Mouse (Mus musculus): Measurements from ENCODE around the gene Chst5.

The Chst5 gene

GRCm38 (mm10) chr8:111929648-111930344 is 19.5 kb upstream of the Chst5 start:
- peak; percentile 31 for DNase-seq (ENCODE audit: low spot score)

- DNase-seq (ENCODE audit: low spot score) = no peak
Measured at GRCm38 (mm10) chr8:111924976-111925375, 14.7 kb upstream of the Chst5 start.

- no peak for DNase-seq (ENCODE audit: low spot score)
Measured at GRCm38 (mm10) chr8:111923383-111923804, 13.1 kb upstream of the Chst5 start.

- no peak for DNase-seq (ENCODE audit: low spot score)
Measured at GRCm38 (mm10) chr8:111920971-111921370, 10.7 kb upstream of the Chst5 start.

GRCm38 (mm10) chr8:111919663-111920062 is 9.4 kb upstream of the Chst5 start:
- DNase-seq (ENCODE audit: low spot score) = no peak

GRCm38 (mm10) chr8:111912860-111913432 is 2.7 kb upstream of the Chst5 start:
- DNase-seq (ENCODE audit: low spot score) = no peak

GRCm38 (mm10) chr8:111911572-111911971 is 1.3 kb upstream of the Chst5 start:
- DNase-seq (ENCODE audit: low spot score) = no peak

- DNase-seq (ENCODE audit: low spot score) = no peak
Measured at GRCm38 (mm10) chr8:111905500-111906121, 4.6 kb downstream of the Chst5 start.

- DNase-seq (ENCODE audit: low spot score) = no peak
Measured at GRCm38 (mm10) chr8:111902080-111902479, 8.2 kb downstream of the Chst5 start.

GRCm38 (mm10) chr8:111898586-111898985 is 11.7 kb downstream of the Chst5 start:
- no peak for DNase-seq (ENCODE audit: low spot score)

GRCm38 (mm10) chr8:111894955-111895354 is 15.3 kb downstream of the Chst5 start:
- no peak for DNase-seq (ENCODE audit: low spot score)

GRCm38 (mm10) chr8:111892615-111893014 is 17.6 kb downstream of the Chst5 start:
- no peak for DNase-seq (ENCODE audit: low spot score)

GRCm38 (mm10) chr8:111891983-111892382 is 18.3 kb downstream of the Chst5 start:
- DNase-seq (ENCODE audit: low spot score) = no peak

GRCm38 (mm10) chr8:111890911-111891303 is 19.3 kb downstream of the Chst5 start:
- no peak for DNase-seq (ENCODE audit: low spot score)

- DNase-seq (ENCODE audit: low spot score) = no peak
Measured at GRCm38 (mm10) chr8:111889931-111890910, 20.0 kb downstream of the Chst5 start.

- DNase-seq (ENCODE audit: low spot score) = no peak
Measured at GRCm38 (mm10) chr8:111888091-111888650, 22.1 kb downstream of the Chst5 start.

- DNase-seq (ENCODE audit: low spot score) = no peak
Measured at GRCm38 (mm10) chr8:111887479-111887878, 22.8 kb downstream of the Chst5 start.

GRCm38 (mm10) chr8:111883615-111884014 is 26.6 kb downstream of the Chst5 start:
- no peak for DNase-seq (ENCODE audit: low spot score)

- peak; percentile 19 for DNase-seq (ENCODE audit: low spot score)
Measured at GRCm38 (mm10) chr8:111881591-111881990, 28.7 kb downstream of the Chst5 start.

GRCm38 (mm10) chr8:111877711-111878110 is 32.5 kb downstream of the Chst5 start:
- no peak for DNase-seq (ENCODE audit: low spot score)

GRCm38 (mm10) chr8:111876355-111876948 is 33.8 kb downstream of the Chst5 start, which contains the start of gene Tmem170:
Tmem170 (minus strand) TSS chr8:111876750.
- DNase-seq (ENCODE audit: low spot score) = peak; percentile 96

Measured in spleen, adult 12 weeks (tissue).